Mouse (Mus musculus) liver, embryonic 14.5 days (tissue): ENCODE results near the gene 4931406C07Rik. TPM values are rescaled to one million over a fixed set of nuclear protein-coding genes. Genes with fewer than 3 reads are reported as not detected.

ENCODE experiments used
- ATAC-seq: fragments of 200-750 bp; cut with Nextera tagmentation; 2 replicates; pipeline ENCODE4 v1.8.0; 2017; ENCODE audit warnings: moderate number of reproducible peaks, mild to moderate bottlenecking, moderate library complexity; ENCODE audit not compliant: insufficient read depth
- DNase-seq, 3 experiments: peaks; one replicate each; pipeline ENCODE4 v3.0.0-alpha.2; 2012 to 2013; ENCODE audit warnings: low read depth in 3 of 3, low spot score in 3 of 3
- H3K27ac ChIP-seq: fragments of 300-500 bp; sonication (generic); 2 replicates; pipeline ENCODE4 v1.5.1; 2014; ENCODE audit warnings: moderate library complexity, mild to moderate bottlenecking, control low read depth, inconsistent platforms
- H3K27me3 ChIP-seq: fragments of 300-500 bp; sonication (generic); 2 replicates; pipeline ENCODE4 v1.6.1; 2014; ENCODE audit warnings: mild to moderate bottlenecking, low read length, moderate library complexity; ENCODE audit not compliant: control insufficient read depth, insufficient read depth
- H3K36me3 ChIP-seq: fragments of 300-500 bp; sonication (generic); replicated peaks from 2 replicates; pipeline ENCODE4 v1.6.1; 2014; ENCODE audit warnings: low read depth; ENCODE audit not compliant: control insufficient read depth, insufficient read depth
- H3K4me1 ChIP-seq, 2 experiments: fragments of 200-500 bp in 1 of 2; fragments of 300-500 bp in 1 of 2; sonication (generic) in 1 of 2; replicated peaks; 2 replicates each; pipeline ENCODE4 v1.6.1; 2012 to 2014; ENCODE audit warnings: antibody characterized with exemption in 1 of 2, inconsistent platforms in 1 of 2, low read length in 1 of 2; ENCODE audit not compliant: control insufficient read depth in 2 of 2, insufficient read depth in 2 of 2
- H3K4me2 ChIP-seq: fragments of 300-500 bp; sonication (generic); 2 replicates; pipeline ENCODE4 v1.6.1; 2014; ENCODE audit warnings: low read depth, mild to moderate bottlenecking, control low read depth, moderate library complexity
- H3K4me3 ChIP-seq, 2 experiments: fragments of 200-500 bp in 1 of 2; fragments of 300-500 bp in 1 of 2; sonication (generic) in 1 of 2; 2 replicates each; pipeline ENCODE4 v1.5.1; 2012 to 2014; ENCODE audit warnings: low read depth in 2 of 2, low read length in 2 of 2, mild to moderate bottlenecking in 2 of 2, control low read depth in 1 of 2, inconsistent platforms in 1 of 2, moderate library complexity in 1 of 2; ENCODE audit not compliant: insufficient read depth in 1 of 2
- H3K9ac ChIP-seq: fragments of 300-500 bp; sonication (generic); replicated peaks from 2 replicates; pipeline ENCODE4 v1.6.1; 2014; ENCODE audit warnings: mild to moderate bottlenecking, control low read depth, moderate library complexity
- H3K9me3 ChIP-seq: fragments of 300-500 bp; sonication (generic); 2 replicates; pipeline ENCODE4 v1.6.1; 2016; ENCODE audit warnings: low read length, mixed read lengths; ENCODE audit not compliant: control insufficient read depth
- CTCF ChIP-seq: IDR thresholded peaks from 2 replicates; pipeline ENCODE4 v1.5.1; 2016; ENCODE audit warnings: antibody characterized with exemption, low read depth, control low read depth
- EP300 ChIP-seq: IDR thresholded peaks from 2 replicates; pipeline ENCODE4 v1.6.1; 2016; ENCODE audit warnings: antibody characterized with exemption, low read depth
- WGBS: fragments of 180-500 bp; shearing (Covaris S2); extraction: QIAGEN DNeasy Blood & Tissue Kit; methylation state at CpG from one replicate; pipeline ENCODE4 v1.1.7; 2014; ENCODE audit not compliant: insufficient replicate concordance; 5-methylcytosine and 5-hydroxymethylcytosine counted together
- polyA plus RNA-seq, 2 experiments: library from polyadenylated mRNA; depleted of rRNA in 1 of 2; stranded (reverse) in 1 of 2; unstranded in 1 of 2; fragments of >200 nt; fragmentation: Nextera tagmentation in 1 of 2; extraction: Ambion mirVana in 1 of 2; gene quantifications; 2 replicates each; pipeline versions ENCODE4 v1.2.1 to v1.2.3; 2012 to 2014

Gene 4931406C07Rik
- polyA plus RNA-seq, 2 experiments = 2.3 to 5.9 TPM

DNA sequence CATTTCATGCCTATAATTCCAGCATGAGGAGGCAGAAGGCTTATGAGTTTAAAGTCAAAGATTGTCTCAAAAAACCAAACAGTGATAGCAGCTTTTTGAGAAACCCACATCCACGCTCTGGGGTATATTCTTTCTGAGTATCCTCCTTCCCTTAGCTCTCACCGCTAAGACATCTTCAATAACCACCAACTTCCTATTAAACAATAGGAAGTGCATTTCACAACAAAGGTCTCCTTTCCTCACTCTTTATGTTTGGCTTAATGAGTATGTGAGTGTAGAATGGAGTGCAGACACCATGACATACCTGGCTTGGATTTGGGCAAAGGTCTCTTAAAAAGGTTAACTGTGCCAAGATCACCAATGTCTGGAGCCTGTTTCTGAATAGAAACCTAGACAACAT, 32.3 kb downstream of the 4931406C07Rik start:
- no peaks in the 10 kb centered on the region for H3K9me3 ChIP-seq
- H3K27ac ChIP-seq = no peak overlapping the region
- H3K4me3 ChIP-seq = no peak overlapping the region
- H3K9ac ChIP-seq = no peak overlapping the region
- H3K36me3 ChIP-seq = peaks cover 63% of the 10 kb centered on the region
- peaks cover 0 to 8% of the 10 kb centered on the region in 2 experiments; a peak in 2 of 4 replicates for H3K4me1 ChIP-seq
- H3K27me3 ChIP-seq = no peaks in the 10 kb centered on the region
- 65% methylated on average over 2 of the region's 2 CpGs for WGBS
- TF ChIP-seq EP300 (no peak), CTCF (no peak)
- DNase-seq (no peak), ATAC-seq (no peak)
- H3K4me2 ChIP-seq = no peak overlapping the region

DNA sequence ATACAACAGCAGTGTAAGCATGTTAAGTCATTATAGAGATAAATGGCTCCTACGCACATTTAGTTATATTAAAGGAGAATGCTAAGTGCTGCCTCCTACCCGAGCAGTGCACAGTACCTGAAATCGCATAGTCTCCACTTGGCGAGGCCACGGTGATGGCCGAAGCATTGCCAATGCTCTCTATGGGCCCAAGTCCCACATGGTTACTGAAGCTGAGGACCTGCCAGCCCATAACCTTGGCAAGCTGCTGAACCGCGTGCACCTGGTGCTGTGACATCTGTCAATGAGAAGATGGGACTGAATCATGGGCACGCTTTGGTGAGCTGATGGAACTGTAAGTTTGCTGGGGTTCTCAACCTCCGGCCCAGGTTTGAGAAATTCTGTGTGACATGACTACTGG, 42.8 kb downstream of the 4931406C07Rik start:
- H3K4me2 ChIP-seq = no peak overlapping the region
- H3K36me3 ChIP-seq = peaks cover 48% of the 10 kb centered on the region
- 92% methylated on average over 10 of the region's 10 CpGs for WGBS
- H3K27ac ChIP-seq = no peak overlapping the region
- no peaks in the 10 kb centered on the region for H3K27me3 ChIP-seq
- no peak for DNase-seq
- no peak for TF ChIP-seq EP300
- no peak for TF ChIP-seq CTCF
- no peaks in the 10 kb centered on the region for H3K9me3 ChIP-seq
- ATAC-seq = no peak
- H3K4me1 ChIP-seq = no peaks in the 10 kb centered on the region
- H3K4me3 ChIP-seq = no peak overlapping the region
- no peak overlapping the region for H3K9ac ChIP-seq

DNA sequence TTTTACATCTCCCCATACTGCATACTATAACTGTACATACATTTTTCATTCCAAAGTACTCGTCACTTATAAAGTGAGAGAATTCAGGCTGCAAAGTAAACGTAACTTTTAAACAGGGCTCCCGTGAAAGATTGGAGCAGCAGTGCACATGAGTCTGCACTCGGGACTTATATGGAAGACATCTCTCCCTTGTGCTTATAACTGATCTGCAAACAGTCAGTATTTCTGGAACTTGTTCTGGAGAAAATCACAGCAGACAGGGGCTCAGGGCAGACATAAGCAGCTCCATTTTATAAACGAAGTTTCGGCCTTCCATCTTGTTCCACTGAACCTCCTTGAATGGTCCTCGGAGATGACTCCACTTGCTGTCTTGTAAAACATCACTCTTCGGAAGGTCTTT, 44.3 kb downstream of the 4931406C07Rik start:
- H3K4me2 ChIP-seq = no peak overlapping the region
- H3K4me3 ChIP-seq = no peak overlapping the region
- H3K4me1 ChIP-seq = no peaks in the 10 kb centered on the region
- DNase-seq (no peak), ATAC-seq (no peak)
- no peak for TF ChIP-seq CTCF
- H3K27me3 ChIP-seq = no peaks in the 10 kb centered on the region
- H3K9me3 ChIP-seq = no peaks in the 10 kb centered on the region
- H3K27ac ChIP-seq = no peak overlapping the region
- 80% methylated on average over 8 of the region's 8 CpGs for WGBS
- peaks cover 42% of the 10 kb centered on the region for H3K36me3 ChIP-seq
- no peak overlapping the region for H3K9ac ChIP-seq

DNA sequence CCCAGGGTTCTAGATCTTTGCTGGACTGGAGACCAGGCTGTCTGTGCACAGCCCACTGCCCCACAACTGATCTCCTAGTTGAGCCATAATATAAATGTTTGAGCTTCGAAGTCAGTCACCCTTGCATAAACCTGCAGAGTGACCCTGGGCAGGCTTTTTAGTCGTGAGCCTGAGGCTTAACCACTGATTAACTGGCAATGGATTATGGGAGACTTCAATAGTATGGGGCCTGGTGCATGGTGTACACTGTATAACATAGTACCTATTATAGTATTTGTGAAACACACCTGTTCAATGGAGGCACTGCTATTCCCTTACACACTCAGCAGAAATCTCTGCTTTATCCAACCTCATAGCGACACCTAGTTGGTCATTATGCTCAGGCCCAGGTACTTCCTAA, 50.0 kb downstream of the 4931406C07Rik start:
- Histone ChIP-seq H3K9me3 (no peaks in the 10 kb centered on the region), H3K36me3 (peaks cover 3% of the 10 kb centered on the region), H3K27me3 (no peaks in the 10 kb centered on the region), H3K4me2 (no peak overlapping the region), H3K9ac (no peak overlapping the region), H3K4me3 (no peak overlapping the region), H3K4me1 (no peaks in the 10 kb centered on the region), H3K27ac (no peak overlapping the region)
- ATAC-seq (no peak), DNase-seq (no peak)
- 60% methylated on average over 3 of the region's 3 CpGs for WGBS
- TF ChIP-seq EP300 = no peak
- no peak for TF ChIP-seq CTCF

DNA sequence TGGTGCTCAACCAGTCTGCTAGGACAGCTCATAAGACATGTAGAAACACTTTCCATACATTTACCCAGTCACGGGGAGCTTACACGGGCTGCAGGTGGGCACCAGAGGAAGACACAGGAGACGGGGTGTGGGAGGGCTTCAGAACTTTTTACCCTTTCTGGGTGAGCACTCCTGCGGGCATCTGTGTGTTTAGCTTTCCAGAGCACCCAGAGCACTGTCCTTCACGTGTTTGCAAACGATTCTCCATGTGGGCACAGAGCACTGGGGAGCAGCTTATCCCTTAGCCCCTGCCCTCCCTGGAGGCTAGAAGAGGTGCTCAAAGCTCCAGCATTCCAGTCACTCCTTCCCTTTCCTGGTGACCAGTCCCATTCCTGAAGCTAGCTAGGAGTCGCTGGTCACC, 51.7 kb downstream of the 4931406C07Rik start:
- 65% methylated on average over 7 of the region's 7 CpGs for WGBS
- TF ChIP-seq CTCF (no peak), EP300 (no peak)
- Histone ChIP-seq H3K4me3 (no peak overlapping the region), H3K4me1 (no peaks in the 10 kb centered on the region), H3K4me2 (no peak overlapping the region), H3K27ac (no peak overlapping the region), H3K27me3 (no peaks in the 10 kb centered on the region), H3K36me3 (no peaks in the 10 kb centered on the region), H3K9ac (no peak overlapping the region), H3K9me3 (no peaks in the 10 kb centered on the region)
- ATAC-seq = no peak
- DNase-seq = no peak
